Mouse (Mus musculus) E14TG2a.4 (cell line): ENCODE measurements around the gene Snn.

Experiments used
- CTCF ChIP-seq: conservative IDR thresholded peaks from 2 replicates; pipeline ENCODE4 v1.5.1; 2014; ENCODE audit warnings: low read length
- POU5F1 ChIP-seq: IDR thresholded peaks from 2 replicates; pipeline ENCODE4 v1.6.1; 2014; ENCODE audit warnings: low read length, borderline replicate concordance

GRCm38 (mm10) chr16:11068666-11069065 is 7.9 kb downstream of the Snn start:
- no peak for TF ChIP-seq CTCF
- no peak for TF ChIP-seq POU5F1
